Comparison of ENCODE assay signal across 23 mouse cellular contexts in genomic region chr2:62589333-62589732, GRCm38 (mm10). TPM values are rescaled to one million over a fixed set of nuclear protein-coding genes. Genes with fewer than 3 reads are reported as not detected.
DNase-seq lines count a peak whose midpoint lies in the region; ATAC-seq and TF ChIP-seq lines count a peak whose summit lies in the region.
"Had no signal": no experiment of that assay in that cellular context is flagged by ENCODE, and none has a peak within 500 bp of the region (broad histone marks: within the 10 kb centered on the region; RNA-seq: fewer than 3 reads in every experiment).

No protein-coding gene starts in this region.

- no peak overlapping the region for H3K4me2 ChIP-seq in liver, embryonic 11.5 days
- H3K4me2 ChIP-seq in liver, embryonic 14.5 days (ENCODE audit: low read depth), result no peak overlapping the region; the same call in 1 of the 2 replicates
- H3K4me2 ChIP-seq: embryonic facial prominence, embryonic 13.5 days; heart, embryonic 11.5 days; heart, embryonic 15.5 days; hindbrain, embryonic 13.5 days had no signal

- H3K9me3 ChIP-seq in liver, embryonic 11.5 days (ENCODE audit: control insufficient read depth, low read length), result no peaks in the 10 kb centered on the region
- no peaks in the 10 kb centered on the region for H3K9me3 ChIP-seq in liver, embryonic 14.5 days (ENCODE audit: control insufficient read depth, low read length)
- H3K9me3 ChIP-seq: embryonic facial prominence, embryonic 13.5 days; forebrain, embryonic 10.5 days; heart, embryonic 15.5 days; hindbrain, embryonic 13.5 days had no signal

- no peaks in the 10 kb centered on the region for H3K27me3 ChIP-seq in liver, embryonic 11.5 days (replicated peaks; ENCODE audit: control insufficient read depth, insufficient read depth, low read length)
- no peaks in the 10 kb centered on the region for H3K27me3 ChIP-seq in liver, embryonic 14.5 days (ENCODE audit: control insufficient read depth, insufficient read depth, low read length)
- no peaks in the 10 kb centered on the region for H3K27me3 ChIP-seq in small intestine, adult 2 months (ENCODE audit: control insufficient read depth, insufficient read depth, low read length)
- H3K27me3 ChIP-seq: CH12.LX; embryonic facial prominence, embryonic 13.5 days; heart, embryonic 15.5 days; hindbrain, embryonic 13.5 days; Patski had no signal

- 65% methylated on average over 4 of the region's 4 CpGs for WGBS in liver, embryonic 11.5 days
- WGBS in large intestine, adult 2 months, result 12% methylated on average over 4 of the region's 4 CpGs
- 67% methylated on average over 4 of the region's 4 CpGs for WGBS in liver, embryonic 14.5 days (ENCODE audit: insufficient replicate concordance)
- WGBS in small intestine, adult 2 months, result 22% methylated on average over 4 of the region's 4 CpGs

- no peaks in the 10 kb centered on the region for H3K36me3 ChIP-seq in liver, embryonic 11.5 days (ENCODE audit: control insufficient read depth, insufficient read depth, low read length)
- H3K36me3 ChIP-seq in liver, embryonic 14.5 days (replicated peaks; ENCODE audit: control insufficient read depth, insufficient read depth, low read depth), result no peaks in the 10 kb centered on the region
- H3K36me3 ChIP-seq in small intestine, adult 2 months (ENCODE audit: control insufficient read depth, insufficient read depth, low read length), result peaks cover 2% of the 10 kb centered on the region
- H3K36me3 ChIP-seq: embryonic facial prominence, embryonic 13.5 days; forebrain, embryonic 10.5 days; heart, embryonic 15.5 days; hindbrain, embryonic 13.5 days had no signal

- no peak for ATAC-seq in liver, embryonic 11.5 days (replicated peaks; ENCODE audit: low FRiP score)
- peak; percentile 65 for ATAC-seq in liver, embryonic 14.5 days (ENCODE audit: insufficient read depth)
- ATAC-seq: activated CD4-positive, CD25-positive, alpha-beta regulatory T cell, adult 4 months; forebrain, embryonic 14.5 days; hindbrain, postnatal 0 days; Patski had no signal

- H3K4me1 ChIP-seq in liver, embryonic 11.5 days (replicated peaks; ENCODE audit: control insufficient read depth, insufficient read depth, low read length), result no peaks in the 10 kb centered on the region
- peaks cover 5 to 13% of the 10 kb centered on the region in 2 experiments; a peak in 3 of 4 replicates for H3K4me1 ChIP-seq in liver, embryonic 14.5 days (replicated peaks; ENCODE audit: control insufficient read depth in 2 of 2, insufficient read depth in 2 of 2, low read length in 1 of 2)
- peaks cover 9% of the 10 kb centered on the region; the same call in 1 of the 2 replicates for H3K4me1 ChIP-seq in small intestine, adult 2 months (ENCODE audit: control insufficient read depth, insufficient read depth, insufficient read length, low read length)
- H3K4me1 ChIP-seq: embryonic facial prominence, embryonic 13.5 days; heart, embryonic 15.5 days; hindbrain, embryonic 13.5 days had no signal

- TF ChIP-seq EP300 in liver, embryonic 14.5 days (IDR thresholded peaks at IDR 0.05; ENCODE audit: low read depth), result no peak

- TF ChIP-seq POLR2A in small intestine, adult 2 months (IDR thresholded peaks at IDR 0.05; ENCODE audit: low read depth, low read length), result no peak

- H3K27ac ChIP-seq in liver, embryonic 11.5 days (ENCODE audit: low read depth, low read length), result no peak overlapping the region
- H3K27ac ChIP-seq in liver, embryonic 14.5 days, result peak overlapping the region; percentile 41
- peak overlapping the region; percentile 68; the same call in 1 of the 2 replicates for H3K27ac ChIP-seq in small intestine, adult 2 months (ENCODE audit: insufficient read depth, low read depth, low read length)
- H3K27ac ChIP-seq: embryonic facial prominence, embryonic 13.5 days; forebrain, embryonic 10.5 days; heart, embryonic 15.5 days; hindbrain, embryonic 13.5 days; hindbrain, postnatal 0 days had no signal

- peak; percentile 23 for DNase-seq in liver
- DNase-seq in liver, embryonic 11.5 days (ENCODE audit: low spot score), result no peak
- DNase-seq in large intestine, adult 2 months (ENCODE audit: low read depth, low spot score), result peak; percentile 56
- no peak for DNase-seq in liver, embryonic 14.5 days (ENCODE audit: low read depth in 3 of 3, low spot score in 3 of 3)
- DNase-seq in embryo, embryonic 10 days (ENCODE audit: low spot score), result no peak
- no peak for DNase-seq in layer of hippocampus, postnatal 10 days (ENCODE audit: low spot score in 2 of 2)
- no peak for DNase-seq in cerebellum, adult 8-10 months
- DNase-seq: adrenal gland, postnatal 14 days; cerebellum, adult 2 months; cerebellum, postnatal 14 days; heart, adult 18-20 months; heart, postnatal 14 days had no signal

- no peak overlapping the region for H3K4me3 ChIP-seq in liver, embryonic 11.5 days (ENCODE audit: low read depth, low read length)
- H3K4me3 ChIP-seq in liver, embryonic 14.5 days (ENCODE audit: insufficient read depth in 1 of 2, low read depth in 2 of 2, low read length in 2 of 2), result no peak overlapping the region
- no peak overlapping the region for H3K4me3 ChIP-seq in small intestine, adult 2 months (ENCODE audit: low read depth, low read length)
- H3K4me3 ChIP-seq: embryonic facial prominence, embryonic 13.5 days; forebrain, embryonic 10.5 days; heart, embryonic 15.5 days; hindbrain, embryonic 13.5 days had no signal

- H3K9ac ChIP-seq in liver, embryonic 11.5 days (ENCODE audit: low read depth, low read length), result no peak overlapping the region
- H3K9ac ChIP-seq in liver, embryonic 14.5 days (replicated peaks), result no peak overlapping the region; the same call in 1 of the 2 replicates
- H3K9ac ChIP-seq: embryonic facial prominence, embryonic 13.5 days; heart, embryonic 15.5 days; hindbrain, embryonic 13.5 days had no signal

- TF ChIP-seq CTCF in liver, embryonic 14.5 days (IDR thresholded peaks at IDR 0.05; ENCODE audit: low read depth), result no peak
- no peak for TF ChIP-seq CTCF in small intestine, adult 2 months (IDR thresholded peaks at IDR 0.05; ENCODE audit: extremely low read depth, insufficient read length, insufficient replicate concordance, low read depth, low read length)

RNA-seq across cellular contexts. Expression of gene Fap, which starts 15.5 kb away (rescaled TPM):
- 1.0 and 1.1 TPM in 2 replicates for polyA plus RNA-seq in liver, embryonic 11.5 days (2014; fragmentation: Nextera tagmentation; extraction: Ambion mirVana)
- polyA plus RNA-seq in large intestine, adult 2 months (2012; rRNA removed), result 0.81 and 1.2 TPM in 2 replicates
- 0.10 and 0.12 TPM in 2 replicates for polyA plus RNA-seq in liver, embryonic 14.5 days (2012; rRNA removed)
- polyA plus RNA-seq in liver, embryonic 14.5 days (2014; fragmentation: Nextera tagmentation; extraction: Ambion mirVana), result 0.17 TPM in 1 of 2 replicates, not detected in the other
- polyA plus RNA-seq in small intestine, adult 2 months (2012; rRNA removed), result 0.23 and 0.27 TPM in 2 replicates
- 1 to 10 TPM in 1 of 2 experiments, under 1 TPM in 1; 0.89 to 1.2 TPM for total RNA-seq in layer of hippocampus, postnatal 10 days (2021)
- polyA plus RNA-seq: Patski had no signal

RNA-seq across cellular contexts. Expression of gene Ifih1, which starts 56.7 kb away (rescaled TPM):
- polyA plus RNA-seq in liver, embryonic 11.5 days (2014; fragmentation: Nextera tagmentation; extraction: Ambion mirVana), result 2.9 and 3.9 TPM in 2 replicates
- polyA plus RNA-seq in large intestine, adult 2 months (2012; rRNA removed), result 4.9 and 14.6 TPM in 2 replicates
- 0.83 and 1.5 TPM in 2 replicates for polyA plus RNA-seq in liver, embryonic 14.5 days (2012; rRNA removed)
- polyA plus RNA-seq in liver, embryonic 14.5 days (2014; fragmentation: Nextera tagmentation; extraction: Ambion mirVana), result 2.9 and 4.0 TPM in 2 replicates
- polyA plus RNA-seq in small intestine, adult 2 months (2012; rRNA removed), result 5.3 and 27.0 TPM in 2 replicates
- total RNA-seq in layer of hippocampus, postnatal 10 days (2021), result 1 to 10 TPM; 1.8 to 2.3 TPM

Comparison
In these comparisons a context has a peak if more than half of its experiments do, and no peak if none do; other contexts are left out.
1. DNase-seq: peak in liver (single experiment) and large intestine, adult 2 months (single experiment); none in liver, embryonic 11.5 days (single experiment), liver, embryonic 14.5 days (0 of 3), embryo, embryonic 10 days (single experiment), layer of hippocampus, postnatal 10 days (0 of 2) and cerebellum, adult 8-10 months (single experiment).